Mouse (Mus musculus): Measurements from ENCODE around the gene Ccdc88b. TPM values are rescaled to one million over a fixed set of nuclear protein-coding genes. Genes with fewer than 3 reads are reported as not detected.

Gene Ccdc88b
- total and polyA plus RNA-seq, 2 experiments: 1.4 to 1.9 TPM

- no peaks in the 10 kb centered on the region for H3K4me1 ChIP-seq (ENCODE audit: control insufficient read depth, insufficient read depth, low read length)
- no peaks in the 10 kb centered on the region for H3K27me3 ChIP-seq (ENCODE audit: control insufficient read depth, insufficient read depth, low read length)
- H3K36me3 ChIP-seq (ENCODE audit: control insufficient read depth, insufficient read depth, low read length): no peaks in the 10 kb centered on the region
- no peaks in the 10 kb centered on the region for H3K79me2 ChIP-seq (ENCODE audit: control insufficient read depth, insufficient read depth, low read length)
- H3K4me3 ChIP-seq (ENCODE audit: insufficient read depth, low read depth, low read length): no peak overlapping the region
- WGBS: 57% methylated on average over 10 of the region's 10 CpGs
- no peak for DNase-seq (ENCODE audit: extremely low read depth, low read depth, low spot score)
- no peak overlapping the region for H3K27ac ChIP-seq (replicated peaks; ENCODE audit: insufficient read depth, low read depth, low read length)
- H3K9ac ChIP-seq (ENCODE audit: low read depth, low read length): no peak overlapping the region
- TF ChIP-seq POLR2A (IDR thresholded peaks at IDR 0.05; ENCODE audit: extremely low read depth, insufficient read depth, low read length) (no peak), CTCF (IDR thresholded peaks at IDR 0.05; ENCODE audit: low read depth, low read length) (no peak)
Measured at GRCm38 (mm10) chr19:6819143-6819827, 38.7 kb downstream of the Ccdc88b start.

GRCm38 (mm10) chr19:6814958-6815357 lies 43.1 kb downstream of the Ccdc88b start:
- no peak overlapping the region for H3K9ac ChIP-seq (ENCODE audit: low read depth, low read length)
- H3K79me2 ChIP-seq (ENCODE audit: control insufficient read depth, insufficient read depth, low read length): no peaks in the 10 kb centered on the region
- no peaks in the 10 kb centered on the region for H3K36me3 ChIP-seq (ENCODE audit: control insufficient read depth, insufficient read depth, low read length)
- TF ChIP-seq POLR2A (IDR thresholded peaks at IDR 0.05; ENCODE audit: extremely low read depth, insufficient read depth, low read length): no peak
- no peak for TF ChIP-seq CTCF (IDR thresholded peaks at IDR 0.05; ENCODE audit: low read depth, low read length)
- no peak overlapping the region for H3K4me3 ChIP-seq (ENCODE audit: insufficient read depth, low read depth, low read length)
- no peak overlapping the region for H3K27ac ChIP-seq (replicated peaks; ENCODE audit: insufficient read depth, low read depth, low read length)
- H3K4me1 ChIP-seq (ENCODE audit: control insufficient read depth, insufficient read depth, low read length): no peaks in the 10 kb centered on the region
- DNase-seq (ENCODE audit: extremely low read depth, low read depth, low spot score): no peak
- WGBS: 70% methylated on average over 3 of the region's 3 CpGs
- no peaks in the 10 kb centered on the region for H3K27me3 ChIP-seq (ENCODE audit: control insufficient read depth, insufficient read depth, low read length)

- no peak for DNase-seq (ENCODE audit: extremely low read depth, low read depth, low spot score)
- TF ChIP-seq CTCF (IDR thresholded peaks at IDR 0.05; ENCODE audit: low read depth, low read length) (no peak), POLR2A (IDR thresholded peaks at IDR 0.05; ENCODE audit: extremely low read depth, insufficient read depth, low read length) (no peak)
- no peaks in the 10 kb centered on the region for H3K79me2 ChIP-seq (ENCODE audit: control insufficient read depth, insufficient read depth, low read length)
Measured at GRCm38 (mm10) chr19:6814366-6814765, 43.6 kb downstream of the Ccdc88b start.

More at GRCm38 (mm10) chr19:6814366-6814765, 43.6 kb downstream of the Ccdc88b start:
- no peak overlapping the region for H3K9ac ChIP-seq (ENCODE audit: low read depth, low read length)
- no peaks in the 10 kb centered on the region for H3K36me3 ChIP-seq (ENCODE audit: control insufficient read depth, insufficient read depth, low read length)
- no peaks in the 10 kb centered on the region for H3K27me3 ChIP-seq (ENCODE audit: control insufficient read depth, insufficient read depth, low read length)
- 83% methylated on average over 4 of the region's 4 CpGs for WGBS
- no peak overlapping the region for H3K27ac ChIP-seq (replicated peaks; ENCODE audit: insufficient read depth, low read depth, low read length)
- H3K4me3 ChIP-seq (ENCODE audit: insufficient read depth, low read depth, low read length): no peak overlapping the region
- H3K4me1 ChIP-seq (ENCODE audit: control insufficient read depth, insufficient read depth, low read length): no peaks in the 10 kb centered on the region

Other genes with a start within 250 kb of the Ccdc88b start
- 3.9 and 5.8 TPM in 2 replicates for gene Rps6ka4, start 17.6 kb downstream of the Ccdc88b start, total RNA-seq (2014; rRNA removed)
- gene Rps6ka4, start 17.6 kb downstream of the Ccdc88b start, polyA plus RNA-seq (2012; rRNA removed): 7.8 and 8.4 TPM in 2 replicates
- gene Trmt112, start 51.5 kb upstream of the Ccdc88b start, total RNA-seq (2014; rRNA removed): 30.7 and 43.6 TPM in 2 replicates
- gene Trmt112, start 51.5 kb upstream of the Ccdc88b start, polyA plus RNA-seq (2012; rRNA removed): 89.7 and 101 TPM in 2 replicates
- gene Prdx5, start 51.9 kb upstream of the Ccdc88b start, total RNA-seq (2014; rRNA removed): 403 and 615 TPM in 2 replicates
- 364 and 379 TPM in 2 replicates for gene Prdx5, start 51.9 kb upstream of the Ccdc88b start, polyA plus RNA-seq (2012; rRNA removed)
- gene Esrra, start 63.6 kb upstream of the Ccdc88b start, total RNA-seq (2014; rRNA removed): 25.9 and 27.7 TPM in 2 replicates
- gene Esrra, start 63.6 kb upstream of the Ccdc88b start, polyA plus RNA-seq (2012; rRNA removed): 36.6 and 40.6 TPM in 2 replicates
- gene Catsperz, start 67.2 kb upstream of the Ccdc88b start, total RNA-seq (2014; rRNA removed): not detected in 2 replicates
- gene Catsperz, start 67.2 kb upstream of the Ccdc88b start, polyA plus RNA-seq (2012; rRNA removed): not detected in 2 replicates
- gene Kcnk4, start 76.3 kb upstream of the Ccdc88b start, total RNA-seq (2014; rRNA removed): 0.07 TPM in 1 of 2 replicates, not detected in the other
- 0.05 TPM in 1 of 2 replicates, not detected in the other for gene Kcnk4, start 76.3 kb upstream of the Ccdc88b start, polyA plus RNA-seq (2012; rRNA removed)
- 26.2 and 28.1 TPM in 2 replicates for gene Bad, start 83.7 kb upstream of the Ccdc88b start, total RNA-seq (2014; rRNA removed)
- 38.7 and 40.3 TPM in 2 replicates for gene Bad, start 83.7 kb upstream of the Ccdc88b start, polyA plus RNA-seq (2012; rRNA removed)
- 12.3 and 14.0 TPM in 2 replicates for gene Gpr137, start 84.3 kb upstream of the Ccdc88b start, total RNA-seq (2014; rRNA removed)
- 52.6 and 61.1 TPM in 2 replicates for gene Gpr137, start 84.3 kb upstream of the Ccdc88b start, polyA plus RNA-seq (2012; rRNA removed)
- 14.0 and 24.0 TPM in 2 replicates for gene Ppp1r14b, start 116.8 kb upstream of the Ccdc88b start, total RNA-seq (2014; rRNA removed)
- 34.5 and 38.2 TPM in 2 replicates for gene Ppp1r14b, start 116.8 kb upstream of the Ccdc88b start, polyA plus RNA-seq (2012; rRNA removed)
- 5.9 and 9.6 TPM in 2 replicates for gene Plcb3, start 118.3 kb upstream of the Ccdc88b start, total RNA-seq (2014; rRNA removed)
- gene Plcb3, start 118.3 kb upstream of the Ccdc88b start, polyA plus RNA-seq (2012; rRNA removed): 15.7 and 27.6 TPM in 2 replicates
- 66.2 and 92.8 TPM in 2 replicates for gene Fkbp2, start 122.3 kb upstream of the Ccdc88b start, total RNA-seq (2014; rRNA removed)
- gene Fkbp2, start 122.3 kb upstream of the Ccdc88b start, polyA plus RNA-seq (2012; rRNA removed): 60.0 and 97.3 TPM in 2 replicates
- gene Vegfb, start 129.4 kb upstream of the Ccdc88b start, total RNA-seq (2014; rRNA removed): 1.9 and 3.2 TPM in 2 replicates
- 16.8 and 20.4 TPM in 2 replicates for gene Vegfb, start 129.4 kb upstream of the Ccdc88b start, polyA plus RNA-seq (2012; rRNA removed)
- 11.2 and 13.3 TPM in 2 replicates for gene Dnajc4, start 134.4 kb upstream of the Ccdc88b start, total RNA-seq (2014; rRNA removed)
- 22.3 and 23.7 TPM in 2 replicates for gene Dnajc4, start 134.4 kb upstream of the Ccdc88b start, polyA plus RNA-seq (2012; rRNA removed)
- gene Nudt22, start 137.9 kb upstream of the Ccdc88b start, total RNA-seq (2014; rRNA removed): 14.4 and 16.4 TPM in 2 replicates
- gene Nudt22, start 137.9 kb upstream of the Ccdc88b start, polyA plus RNA-seq (2012; rRNA removed): 29.3 and 30.9 TPM in 2 replicates
- 2.0 and 3.0 TPM in 2 replicates for gene Trpt1, start 137.9 kb upstream of the Ccdc88b start, total RNA-seq (2014; rRNA removed)
- gene Trpt1, start 137.9 kb upstream of the Ccdc88b start, polyA plus RNA-seq (2012; rRNA removed): 7.0 and 7.9 TPM in 2 replicates
- 3.1 and 3.4 TPM in 2 replicates for gene Fermt3, start 161.3 kb upstream of the Ccdc88b start, total RNA-seq (2014; rRNA removed)
- 3.2 and 6.3 TPM in 2 replicates for gene Fermt3, start 161.3 kb upstream of the Ccdc88b start, polyA plus RNA-seq (2012; rRNA removed)
- 44.9 and 49.4 TPM in 2 replicates for gene Stip1, start 181.8 kb upstream of the Ccdc88b start, total RNA-seq (2014; rRNA removed)
- gene Stip1, start 181.8 kb upstream of the Ccdc88b start, polyA plus RNA-seq (2012; rRNA removed): 32.3 and 37.2 TPM in 2 replicates
- gene Macrod1, start 198.6 kb upstream of the Ccdc88b start, total RNA-seq (2014; rRNA removed): 12.2 and 15.0 TPM in 2 replicates
- 115 and 120 TPM in 2 replicates for gene Macrod1, start 198.6 kb upstream of the Ccdc88b start, polyA plus RNA-seq (2012; rRNA removed)
- 0.09 and 0.40 TPM in 2 replicates for gene Flrt1, start 247.5 kb upstream of the Ccdc88b start, total RNA-seq (2014; rRNA removed)
- 0.27 and 0.31 TPM in 2 replicates for gene Flrt1, start 247.5 kb upstream of the Ccdc88b start, polyA plus RNA-seq (2012; rRNA removed)